Mouse (Mus musculus): ENCODE measurements around the gene Camta1. TPM values are rescaled to one million over a fixed set of nuclear protein-coding genes. Genes with fewer than 3 reads are reported as not detected.

Gene Camta1
- polyA plus RNA-seq, 1 experiment from 2014 or later, result 118 TPM

GRCm38 (mm10) chr4:151730037-151730759 is 131.5 kb downstream of the Camta1 start:
- peak; percentile 46; the same call in 1 of the 2 replicates for ATAC-seq (ENCODE audit: extremely low read depth, insufficient number of reproducible peaks, low FRiP score, low TSS enrichment)
- WGBS, result 53% methylated on average over 4 of the region's 4 CpGs
- no peaks in the 10 kb centered on the region for H3K9me3 ChIP-seq
- H3K27me3 ChIP-seq (replicated peaks), result no peaks in the 10 kb centered on the region
- no peak overlapping the region for H3K4me3 ChIP-seq
- no peaks in the 10 kb centered on the region for H3K36me3 ChIP-seq
- peaks cover 24% of the 10 kb centered on the region for H3K4me1 ChIP-seq
- no peak overlapping the region for H3K27ac ChIP-seq (replicated peaks)
- H3K9ac ChIP-seq, result no peak overlapping the region
- H3K4me2 ChIP-seq, result no peak overlapping the region

GRCm38 (mm10) chr4:151729116-151729515 is 132.6 kb downstream of the Camta1 start:
- H3K9ac ChIP-seq, result no peak overlapping the region
- H3K4me3 ChIP-seq, result no peak overlapping the region
- ATAC-seq (ENCODE audit: extremely low read depth, insufficient number of reproducible peaks, low FRiP score, low TSS enrichment), result no peak

GRCm38 (mm10) chr4:151728391-151729065 is 133.1 kb downstream of the Camta1 start:
- Histone ChIP-seq H3K4me3 (no peak overlapping the region), H3K4me1 (peaks cover 24% of the 10 kb centered on the region), H3K4me2 (no peak overlapping the region), H3K9ac (no peak overlapping the region), H3K27me3 (replicated peaks) (no peaks in the 10 kb centered on the region), H3K36me3 (no peaks in the 10 kb centered on the region), H3K9me3 (no peaks in the 10 kb centered on the region), H3K27ac (replicated peaks) (no peak overlapping the region)
- WGBS, result 71% methylated on average over 11 of the region's 11 CpGs
- no peak for ATAC-seq (ENCODE audit: extremely low read depth, insufficient number of reproducible peaks, low FRiP score, low TSS enrichment)

More at GRCm38 (mm10) chr4:151729116-151729515, 132.6 kb downstream of the Camta1 start:
- Histone ChIP-seq H3K27ac (replicated peaks) (no peak overlapping the region), H3K9me3 (no peaks in the 10 kb centered on the region), H3K27me3 (replicated peaks) (no peaks in the 10 kb centered on the region), H3K36me3 (no peaks in the 10 kb centered on the region), H3K4me2 (no peak overlapping the region), H3K4me1 (peaks cover 24% of the 10 kb centered on the region)
- 73% methylated on average over 4 of the region's 4 CpGs for WGBS

GRCm38 (mm10) chr4:151726396-151726795 is 135.3 kb downstream of the Camta1 start:
- Histone ChIP-seq H3K4me2 (no peak overlapping the region), H3K4me1 (peaks cover 24% of the 10 kb centered on the region), H3K9ac (no peak overlapping the region), H3K4me3 (no peak overlapping the region), H3K36me3 (no peaks in the 10 kb centered on the region), H3K27me3 (replicated peaks) (no peaks in the 10 kb centered on the region), H3K27ac (replicated peaks) (no peak overlapping the region), H3K9me3 (no peaks in the 10 kb centered on the region)
- ATAC-seq (ENCODE audit: extremely low read depth, insufficient number of reproducible peaks, low FRiP score, low TSS enrichment), result no peak
- WGBS, result 54% methylated on average over 2 of the region's 2 CpGs

DNA sequence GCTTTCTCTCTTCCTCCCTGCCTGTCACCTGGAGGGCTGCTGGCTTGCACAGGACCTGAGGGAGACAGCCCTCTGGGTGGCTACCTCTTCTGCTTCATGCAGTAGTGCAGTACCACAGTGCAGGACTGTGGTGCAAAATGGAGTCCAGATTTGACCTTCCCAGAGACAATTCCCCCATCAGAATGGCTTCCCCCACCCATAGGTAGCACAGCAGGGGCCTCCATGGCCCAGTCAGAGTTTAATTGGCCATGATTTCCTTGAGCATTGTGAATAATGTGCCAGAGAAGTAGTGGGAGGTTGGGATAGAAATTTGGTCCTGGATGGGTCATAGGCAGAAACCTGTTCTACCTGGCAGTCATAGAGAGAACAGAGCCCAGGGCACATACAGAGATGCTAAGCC is 136.8 kb downstream of the Camta1 start:
- H3K9me3 ChIP-seq, result no peaks in the 10 kb centered on the region
- H3K4me1 ChIP-seq, result peaks cover 21% of the 10 kb centered on the region
- no peak overlapping the region for H3K27ac ChIP-seq (replicated peaks)
- H3K9ac ChIP-seq, result no peak overlapping the region
- H3K36me3 ChIP-seq, result no peaks in the 10 kb centered on the region
- H3K4me3 ChIP-seq, result no peak overlapping the region
- no peak overlapping the region for H3K4me2 ChIP-seq
- no peaks in the 10 kb centered on the region for H3K27me3 ChIP-seq (replicated peaks)
- ATAC-seq (ENCODE audit: extremely low read depth, insufficient number of reproducible peaks, low FRiP score, low TSS enrichment), result no peak

DNA sequence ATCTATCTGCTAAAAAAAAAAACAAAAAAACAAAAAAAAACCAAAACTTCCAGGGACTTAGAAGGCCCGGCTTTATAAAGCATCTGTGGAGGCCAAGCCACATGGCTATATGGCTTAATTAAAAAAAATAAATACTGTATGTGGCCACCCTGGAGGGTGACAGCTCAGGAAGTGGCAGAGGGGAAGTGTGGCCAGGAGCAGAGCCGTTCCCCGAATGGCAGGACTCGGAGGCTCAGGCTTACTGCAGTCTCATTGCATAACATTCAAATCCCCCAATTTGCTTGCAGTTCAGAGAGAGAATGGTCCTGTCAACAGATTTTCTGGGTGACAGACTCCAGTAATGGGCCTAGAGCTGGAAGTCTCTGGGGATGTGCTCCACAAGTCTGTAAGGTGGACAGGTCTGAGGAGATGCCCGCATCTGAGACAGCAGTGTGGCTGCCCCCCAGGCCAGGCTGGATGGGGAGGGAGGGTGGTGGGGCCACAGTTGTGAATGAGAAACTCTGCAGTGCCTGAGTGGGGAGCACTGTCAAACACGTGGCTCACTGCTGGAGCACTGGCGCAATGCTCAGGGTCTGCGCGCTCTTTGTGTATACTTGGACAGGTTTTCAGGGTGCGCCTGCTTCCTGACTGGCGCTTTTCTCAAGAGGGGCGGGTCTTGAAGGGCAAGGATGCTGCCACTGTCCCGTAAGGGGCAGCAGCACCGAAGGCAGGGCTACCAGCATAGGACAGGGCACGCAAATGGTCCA is 140.8 kb downstream of the Camta1 start:
- Histone ChIP-seq H3K36me3 (no peaks in the 10 kb centered on the region), H3K4me2 (no peak overlapping the region), H3K9ac (no peak overlapping the region), H3K9me3 (no peaks in the 10 kb centered on the region), H3K27me3 (replicated peaks) (no peaks in the 10 kb centered on the region), H3K4me3 (no peak overlapping the region), H3K4me1 (peaks cover 16% of the 10 kb centered on the region), H3K27ac (replicated peaks) (no peak overlapping the region)
- ATAC-seq (ENCODE audit: extremely low read depth, insufficient number of reproducible peaks, low FRiP score, low TSS enrichment), result no peak
- 70% methylated on average over 15 of the region's 15 CpGs for WGBS

DNA sequence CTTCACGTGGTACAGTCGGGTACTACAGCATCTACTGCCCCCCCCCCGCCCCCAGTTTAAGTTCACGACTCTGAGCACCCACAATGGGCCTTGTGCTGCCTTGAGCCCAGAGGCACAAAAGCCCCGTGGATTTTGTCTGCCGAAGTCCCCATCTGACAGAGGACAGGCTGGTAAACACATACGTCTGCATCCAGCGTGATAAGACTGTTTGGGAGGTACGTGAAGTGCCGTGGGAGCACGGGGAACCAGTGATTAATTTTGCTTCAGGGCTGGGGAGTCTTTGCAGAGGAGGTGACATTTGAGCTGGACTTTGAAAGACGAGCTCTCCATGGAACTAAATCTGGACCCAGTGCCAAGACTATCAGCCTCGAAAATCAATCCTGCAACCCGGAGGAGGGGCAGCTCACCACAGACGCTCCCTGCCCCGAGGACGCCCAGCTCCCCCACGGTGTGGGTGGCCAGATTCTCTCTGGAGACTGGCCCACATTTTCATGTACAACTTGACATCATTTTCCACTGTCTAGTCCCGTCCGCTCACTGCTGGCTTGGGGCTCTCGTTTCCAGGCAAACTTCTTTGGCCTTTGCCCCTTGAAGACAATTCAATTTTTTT is 142.7 kb downstream of the Camta1 start:
- Histone ChIP-seq H3K27ac (replicated peaks) (no peak overlapping the region), H3K4me3 (no peak overlapping the region), H3K36me3 (no peaks in the 10 kb centered on the region), H3K9me3 (no peaks in the 10 kb centered on the region), H3K4me2 (no peak overlapping the region), H3K9ac (no peak overlapping the region), H3K4me1 (peaks cover 15% of the 10 kb centered on the region), H3K27me3 (replicated peaks) (no peaks in the 10 kb centered on the region)
- 44% methylated on average over 21 of the region's 21 CpGs for WGBS
- ATAC-seq (ENCODE audit: extremely low read depth, insufficient number of reproducible peaks, low FRiP score, low TSS enrichment), result no peak

GRCm38 (mm10) chr4:151717864-151718263 is 143.8 kb downstream of the Camta1 start:
- Histone ChIP-seq H3K4me2 (no peak overlapping the region), H3K4me3 (no peak overlapping the region), H3K27ac (replicated peaks) (no peak overlapping the region), H3K9me3 (no peaks in the 10 kb centered on the region), H3K9ac (no peak overlapping the region), H3K4me1 (peaks cover 15% of the 10 kb centered on the region), H3K36me3 (no peaks in the 10 kb centered on the region), H3K27me3 (replicated peaks) (no peaks in the 10 kb centered on the region)
- ATAC-seq (ENCODE audit: extremely low read depth, insufficient number of reproducible peaks, low FRiP score, low TSS enrichment), result no peak
- 68% methylated on average over 7 of the region's 7 CpGs for WGBS

- no peak overlapping the region for H3K9ac ChIP-seq
- no peak for ATAC-seq (ENCODE audit: extremely low read depth, insufficient number of reproducible peaks, low FRiP score, low TSS enrichment)
- H3K4me3 ChIP-seq, result no peak overlapping the region
- no peak overlapping the region for H3K4me2 ChIP-seq
- H3K4me1 ChIP-seq, result peaks cover 22% of the 10 kb centered on the region
- no peaks in the 10 kb centered on the region for H3K27me3 ChIP-seq (replicated peaks)
- no peaks in the 10 kb centered on the region for H3K36me3 ChIP-seq
- no peaks in the 10 kb centered on the region for H3K9me3 ChIP-seq
- no peak overlapping the region for H3K27ac ChIP-seq (replicated peaks)
- 77% methylated on average over 6 of the region's 6 CpGs for WGBS
Observed at GRCm38 (mm10) chr4:151713714-151714113, 148.0 kb downstream of the Camta1 start.

DNA sequence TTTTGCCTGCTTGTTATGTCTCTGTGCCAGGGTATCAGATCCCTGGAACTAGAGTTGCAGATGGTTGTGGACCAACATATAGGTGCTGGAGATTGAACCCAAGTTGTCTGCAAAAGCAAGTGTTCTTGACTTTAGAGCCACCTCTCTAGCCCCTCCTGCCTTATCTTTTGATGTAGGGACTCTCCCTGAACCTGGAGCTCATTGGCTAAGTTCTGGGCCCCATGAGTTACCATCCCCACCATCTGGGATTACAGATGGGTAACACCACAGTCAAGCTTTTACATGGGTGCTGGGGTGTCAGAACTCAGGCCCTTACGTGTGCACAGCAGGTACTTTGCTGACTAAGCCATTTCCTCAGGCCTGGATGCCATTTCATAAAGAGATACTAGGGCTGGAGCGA is 150.3 kb downstream of the Camta1 start:
- H3K9me3 ChIP-seq, result no peaks in the 10 kb centered on the region
- no peak overlapping the region for H3K4me3 ChIP-seq
- peaks cover 19% of the 10 kb centered on the region for H3K4me1 ChIP-seq
- H3K4me2 ChIP-seq, result no peak overlapping the region
- WGBS, result 93% methylated on average over 2 of the region's 2 CpGs
- ATAC-seq (ENCODE audit: extremely low read depth, insufficient number of reproducible peaks, low FRiP score, low TSS enrichment), result no peak
- H3K9ac ChIP-seq, result no peak overlapping the region
- no peaks in the 10 kb centered on the region for H3K36me3 ChIP-seq
- no peak overlapping the region for H3K27ac ChIP-seq (replicated peaks)
- no peaks in the 10 kb centered on the region for H3K27me3 ChIP-seq (replicated peaks)

GRCm38 (mm10) chr4:151710522-151710921 is 151.2 kb downstream of the Camta1 start:
- H3K4me1 ChIP-seq, result peaks cover 19% of the 10 kb centered on the region
- no peak overlapping the region for H3K4me2 ChIP-seq
- H3K4me3 ChIP-seq, result no peak overlapping the region
- no peaks in the 10 kb centered on the region for H3K27me3 ChIP-seq (replicated peaks)
- no peaks in the 10 kb centered on the region for H3K36me3 ChIP-seq
- H3K9me3 ChIP-seq, result no peaks in the 10 kb centered on the region
- no peak for ATAC-seq (ENCODE audit: extremely low read depth, insufficient number of reproducible peaks, low FRiP score, low TSS enrichment)
- H3K27ac ChIP-seq (replicated peaks), result peak overlapping the region; percentile 3; the same call in 1 of the 2 replicates
- 15% methylated on average over 7 of the region's 7 CpGs for WGBS
- peak overlapping the region; percentile 34; the same call in 1 of the 2 replicates for H3K9ac ChIP-seq
